Mouse (Mus musculus): ENCODE results near the gene Gipr. TPM values are rescaled to one million over a fixed set of nuclear protein-coding genes. Genes with fewer than 3 reads are reported as not detected.

The Gipr gene
- polyA plus RNA-seq, 1 experiment from 2014 or later: 51.5 TPM

GRCm38 (mm10) chr7:19209494-19209893, 43.6 kb upstream of the Gipr start:
- peaks cover 20% of the 10 kb centered on the region for H3K36me3 ChIP-seq (ENCODE audit: control insufficient read depth, insufficient read depth, low read length)
- no peak overlapping the region for H3K9ac ChIP-seq (ENCODE audit: low read length)
- WGBS: 84% methylated on average over 4 of the region's 4 CpGs
- no peaks in the 10 kb centered on the region for H3K9me3 ChIP-seq (ENCODE audit: control insufficient read depth, low read length)
- no peaks in the 10 kb centered on the region for H3K27me3 ChIP-seq (ENCODE audit: control insufficient read depth, insufficient read depth, low read length)
- H3K27ac ChIP-seq (replicated peaks in 1 of 2; ENCODE audit: control insufficient read depth in 1 of 2, insufficient read depth in 1 of 2, low read depth in 2 of 2, low read length in 2 of 2): no peak overlapping the region
- no peak overlapping the region for H3K4me2 ChIP-seq (ENCODE audit: low read length)
- no peak overlapping the region for H3K4me3 ChIP-seq (ENCODE audit: control insufficient read depth in 1 of 2, insufficient read depth in 1 of 2, low read depth in 1 of 2, low read length in 2 of 2)
- no peak for ATAC-seq (ENCODE audit: insufficient number of reproducible peaks, insufficient read depth, low FRiP score, low read depth)
- H3K4me1 ChIP-seq (ENCODE audit: control insufficient read depth in 2 of 2, insufficient read depth in 2 of 2, low read length in 2 of 2): peaks cover 2 to 13% of the 10 kb centered on the region in 2 experiments; a peak in 2 of 4 replicates

GRCm38 (mm10) chr7:19208944-19209472, 43.1 kb upstream of the Gipr start:
- peaks cover 2 to 9% of the 10 kb centered on the region in 2 experiments; a peak in 2 of 4 replicates for H3K4me1 ChIP-seq (ENCODE audit: control insufficient read depth in 2 of 2, insufficient read depth in 2 of 2, low read length in 2 of 2)
- H3K4me2 ChIP-seq (ENCODE audit: low read length): no peak overlapping the region
- H3K27ac ChIP-seq (replicated peaks in 1 of 2; ENCODE audit: control insufficient read depth in 1 of 2, insufficient read depth in 1 of 2, low read depth in 2 of 2, low read length in 2 of 2): no peak overlapping the region
- no peak overlapping the region for H3K4me3 ChIP-seq (ENCODE audit: control insufficient read depth in 1 of 2, insufficient read depth in 1 of 2, low read depth in 1 of 2, low read length in 2 of 2)
- H3K9ac ChIP-seq (ENCODE audit: low read length): no peak overlapping the region
- H3K27me3 ChIP-seq (ENCODE audit: control insufficient read depth, insufficient read depth, low read length): no peaks in the 10 kb centered on the region
- H3K9me3 ChIP-seq (ENCODE audit: control insufficient read depth, low read length): no peaks in the 10 kb centered on the region
- ATAC-seq (ENCODE audit: insufficient number of reproducible peaks, insufficient read depth, low FRiP score, low read depth): no peak
- H3K36me3 ChIP-seq (ENCODE audit: control insufficient read depth, insufficient read depth, low read length): peaks cover 25% of the 10 kb centered on the region
- WGBS: 48% methylated on average over 7 of the region's 7 CpGs

- ATAC-seq (ENCODE audit: insufficient number of reproducible peaks, insufficient read depth, low FRiP score, low read depth): no peak
- Histone ChIP-seq H3K36me3 (ENCODE audit: control insufficient read depth, insufficient read depth, low read length) (peaks cover 29% of the 10 kb centered on the region), H3K27ac (replicated peaks in 1 of 2; ENCODE audit: control insufficient read depth in 1 of 2, insufficient read depth in 1 of 2, low read depth in 2 of 2, low read length in 2 of 2) (no peak overlapping the region), H3K27me3 (ENCODE audit: control insufficient read depth, insufficient read depth, low read length) (no peaks in the 10 kb centered on the region), H3K4me1 (ENCODE audit: control insufficient read depth in 2 of 2, insufficient read depth in 2 of 2, low read length in 2 of 2) (peaks cover 2 to 8% of the 10 kb centered on the region in 2 experiments; a peak in 2 of 4 replicates), H3K4me2 (ENCODE audit: low read length) (no peak overlapping the region), H3K9me3 (ENCODE audit: control insufficient read depth, low read length) (no peaks in the 10 kb centered on the region), H3K4me3 (ENCODE audit: control insufficient read depth in 1 of 2, insufficient read depth in 1 of 2, low read depth in 1 of 2, low read length in 2 of 2) (no peak overlapping the region), H3K9ac (ENCODE audit: low read length) (no peak overlapping the region)
- 72% methylated on average over 13 of the region's 13 CpGs for WGBS
Observed at GRCm38 (mm10) chr7:19208201-19208910, 42.4 kb upstream of the Gipr start.

GRCm38 (mm10) chr7:19202065-19202850, 36.3 kb upstream of the Gipr start:
- H3K27ac ChIP-seq (replicated peaks in 1 of 2; ENCODE audit: control insufficient read depth in 1 of 2, insufficient read depth in 1 of 2, low read depth in 2 of 2, low read length in 2 of 2): no peak overlapping the region
- H3K4me3 ChIP-seq (ENCODE audit: control insufficient read depth in 1 of 2, insufficient read depth in 1 of 2, low read depth in 1 of 2, low read length in 2 of 2): no peak overlapping the region
- peaks cover 76% of the 10 kb centered on the region for H3K36me3 ChIP-seq (ENCODE audit: control insufficient read depth, insufficient read depth, low read length)
- H3K9ac ChIP-seq (ENCODE audit: low read length): no peak overlapping the region
- no peaks in the 10 kb centered on the region for H3K9me3 ChIP-seq (ENCODE audit: control insufficient read depth, low read length)
- no peak for ATAC-seq (ENCODE audit: insufficient number of reproducible peaks, insufficient read depth, low FRiP score, low read depth)
- no peaks in the 10 kb centered on the region for H3K27me3 ChIP-seq (ENCODE audit: control insufficient read depth, insufficient read depth, low read length)
- WGBS: 66% methylated on average over 15 of the region's 15 CpGs
- no peaks in the 10 kb centered on the region for H3K4me1 ChIP-seq (ENCODE audit: control insufficient read depth in 2 of 2, insufficient read depth in 2 of 2, low read length in 2 of 2)
- H3K4me2 ChIP-seq (ENCODE audit: low read length): no peak overlapping the region

GRCm38 (mm10) chr7:19201660-19202059, 35.7 kb upstream of the Gipr start:
- Histone ChIP-seq H3K9me3 (ENCODE audit: control insufficient read depth, low read length) (no peaks in the 10 kb centered on the region), H3K4me2 (ENCODE audit: low read length) (no peak overlapping the region), H3K27me3 (ENCODE audit: control insufficient read depth, insufficient read depth, low read length) (no peaks in the 10 kb centered on the region), H3K4me3 (ENCODE audit: control insufficient read depth in 1 of 2, insufficient read depth in 1 of 2, low read depth in 1 of 2, low read length in 2 of 2) (no peak overlapping the region), H3K9ac (ENCODE audit: low read length) (no peak overlapping the region), H3K36me3 (ENCODE audit: control insufficient read depth, insufficient read depth, low read length) (peaks cover 82% of the 10 kb centered on the region), H3K4me1 (ENCODE audit: control insufficient read depth in 2 of 2, insufficient read depth in 2 of 2, low read length in 2 of 2) (no peaks in the 10 kb centered on the region), H3K27ac (replicated peaks in 1 of 2; ENCODE audit: control insufficient read depth in 1 of 2, insufficient read depth in 1 of 2, low read depth in 2 of 2, low read length in 2 of 2) (no peak overlapping the region)
- 67% methylated on average over 12 of the region's 15 CpGs for WGBS
- ATAC-seq (ENCODE audit: insufficient number of reproducible peaks, insufficient read depth, low FRiP score, low read depth): no peak

- Histone ChIP-seq H3K36me3 (ENCODE audit: control insufficient read depth, insufficient read depth, low read length) (peaks cover 82% of the 10 kb centered on the region), H3K4me1 (ENCODE audit: control insufficient read depth in 2 of 2, insufficient read depth in 2 of 2, low read length in 2 of 2) (no peaks in the 10 kb centered on the region), H3K4me2 (ENCODE audit: low read length) (no peak overlapping the region), H3K27me3 (ENCODE audit: control insufficient read depth, insufficient read depth, low read length) (no peaks in the 10 kb centered on the region), H3K27ac (replicated peaks in 1 of 2; ENCODE audit: control insufficient read depth in 1 of 2, insufficient read depth in 1 of 2, low read depth in 2 of 2, low read length in 2 of 2) (no peak overlapping the region), H3K4me3 (ENCODE audit: control insufficient read depth in 1 of 2, insufficient read depth in 1 of 2, low read depth in 1 of 2, low read length in 2 of 2) (no peak overlapping the region), H3K9ac (ENCODE audit: low read length) (no peak overlapping the region), H3K9me3 (ENCODE audit: control insufficient read depth, low read length) (peaks cover 4% of the 10 kb centered on the region; the same call in 1 of the 2 replicates)
- 28% methylated on average over 2 of the region's 2 CpGs for WGBS
- ATAC-seq (ENCODE audit: insufficient number of reproducible peaks, insufficient read depth, low FRiP score, low read depth): no peak
Observed at GRCm38 (mm10) chr7:19197985-19198384, 32.1 kb upstream of the Gipr start.

GRCm38 (mm10) chr7:19196676-19197075, 30.7 kb upstream of the Gipr start:
- Histone ChIP-seq H3K4me1 (ENCODE audit: control insufficient read depth in 2 of 2, insufficient read depth in 2 of 2, low read length in 2 of 2) (no peaks in the 10 kb centered on the region), H3K9me3 (ENCODE audit: control insufficient read depth, low read length) (peaks cover 4% of the 10 kb centered on the region; the same call in 1 of the 2 replicates), H3K4me2 (ENCODE audit: low read length) (no peak overlapping the region), H3K9ac (ENCODE audit: low read length) (no peak overlapping the region), H3K27me3 (ENCODE audit: control insufficient read depth, insufficient read depth, low read length) (no peaks in the 10 kb centered on the region), H3K4me3 (ENCODE audit: control insufficient read depth in 1 of 2, insufficient read depth in 1 of 2, low read depth in 1 of 2, low read length in 2 of 2) (no peak overlapping the region), H3K27ac (replicated peaks in 1 of 2; ENCODE audit: control insufficient read depth in 1 of 2, insufficient read depth in 1 of 2, low read depth in 2 of 2, low read length in 2 of 2) (no peak overlapping the region), H3K36me3 (ENCODE audit: control insufficient read depth, insufficient read depth, low read length) (peaks cover 82% of the 10 kb centered on the region)
- WGBS: 48% methylated on average over 6 of the region's 6 CpGs
- ATAC-seq (ENCODE audit: insufficient number of reproducible peaks, insufficient read depth, low FRiP score, low read depth): no peak
